Mouse (Mus musculus) lung, postnatal 0 days (tissue): ENCODE results near the gene Esyt1.

Experiments
- CTCF ChIP-seq: IDR thresholded peaks from 2 replicates; pipeline ENCODE4 v1.5.1; 2016; ENCODE audit warnings: antibody characterized with exemption, mild to moderate bottlenecking
- EP300 ChIP-seq: IDR thresholded peaks from 2 replicates; pipeline ENCODE4 v1.6.1; 2016; ENCODE audit warnings: antibody characterized with exemption, mild to moderate bottlenecking, control low read depth

- TF ChIP-seq CTCF (peak; percentile 48), EP300 (no peak)
These were observed 30.6 kb upstream of the Esyt1 start for GRCm38 (mm10) chr10:128556286-128556685.
